Mouse (Mus musculus) monocyte, adult 5-6 weeks (primary cell): Measurements from ENCODE around the gene Kbtbd4. TPM values are rescaled to one million over a fixed set of nuclear protein-coding genes. Genes with fewer than 3 reads are reported as not detected.
A peak's percentile ranks its signal among the peaks of the same experiment; 100 is the strongest.

Source experiments
- ATAC-seq: fragments of 153-309, 156-312 bp; replicated peaks from 2 replicates; pipeline ENCODE4 v1.8.0; 2017; ENCODE audit warnings: mild to moderate bottlenecking; ENCODE audit not compliant: low TSS enrichment, insufficient number of reproducible peaks, severe bottlenecking, poor library complexity, low FRiP score
- total RNA-seq: library from RNA; stranded (forward); fragments of 200-1000, 200-491, 200-594 nt; gene quantifications from 3 replicates; pipeline ENCODE4 v1.2.3, GENCODE M21; 2017

Kbtbd4 gene
- total RNA-seq, 1 experiment from 2014 or later: 9.7 TPM

DNA sequence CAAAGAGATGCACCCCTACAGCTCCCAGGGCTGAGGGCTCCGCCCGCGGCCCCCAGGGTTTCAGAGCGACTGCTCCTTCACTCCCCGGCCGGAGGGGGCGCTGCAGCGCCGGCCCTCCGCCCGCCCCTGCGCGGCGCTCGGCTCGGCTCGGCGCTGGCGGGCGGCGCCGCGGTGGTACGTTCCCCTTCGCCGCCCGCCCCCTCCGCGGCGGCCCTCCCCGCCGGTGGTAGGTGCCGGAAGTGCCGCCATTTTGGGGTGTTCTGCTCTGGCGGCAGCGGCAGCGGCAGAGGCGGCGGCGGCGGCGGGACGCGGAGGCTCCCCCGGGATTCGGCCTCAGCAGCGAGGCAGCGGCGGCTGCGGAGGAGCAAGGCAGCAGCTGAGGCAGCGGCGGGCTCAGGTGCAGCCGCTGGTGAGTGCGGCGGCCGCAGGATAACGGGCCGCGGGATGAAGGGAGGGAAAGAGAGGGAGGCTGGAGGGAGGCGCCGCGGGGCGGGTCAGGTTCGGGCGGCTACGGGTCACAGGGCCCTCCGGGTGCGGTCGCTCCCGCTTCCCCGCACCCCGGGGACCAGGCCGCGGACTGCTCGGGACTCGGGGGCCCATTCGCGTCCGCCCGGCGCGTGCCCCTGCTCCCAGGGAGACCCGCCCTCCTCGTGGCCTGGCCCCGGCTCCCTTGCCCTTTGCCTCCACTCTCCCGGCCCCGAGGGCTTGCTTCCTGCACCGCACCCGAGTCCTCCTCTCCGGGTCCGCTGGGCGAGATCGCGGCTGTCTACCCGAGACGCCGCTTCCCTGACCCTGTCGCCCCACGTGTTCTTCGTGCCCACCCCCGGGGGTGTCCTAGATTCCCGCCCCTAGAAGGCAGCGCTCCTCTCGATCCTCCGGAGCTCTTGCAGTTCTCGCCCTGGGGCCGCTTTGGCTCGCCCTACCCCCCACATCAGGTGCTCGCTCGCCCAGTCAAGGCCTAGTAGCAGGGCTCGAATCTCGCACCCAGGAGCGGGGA lies 36.0 kb downstream of the Kbtbd4 start, which contains the start of gene Celf1:
TSS of gene Celf1 (plus strand) at position 150 of the 997 bp plus-strand sequence.
- peak; percentile 60 for ATAC-seq

DNA sequence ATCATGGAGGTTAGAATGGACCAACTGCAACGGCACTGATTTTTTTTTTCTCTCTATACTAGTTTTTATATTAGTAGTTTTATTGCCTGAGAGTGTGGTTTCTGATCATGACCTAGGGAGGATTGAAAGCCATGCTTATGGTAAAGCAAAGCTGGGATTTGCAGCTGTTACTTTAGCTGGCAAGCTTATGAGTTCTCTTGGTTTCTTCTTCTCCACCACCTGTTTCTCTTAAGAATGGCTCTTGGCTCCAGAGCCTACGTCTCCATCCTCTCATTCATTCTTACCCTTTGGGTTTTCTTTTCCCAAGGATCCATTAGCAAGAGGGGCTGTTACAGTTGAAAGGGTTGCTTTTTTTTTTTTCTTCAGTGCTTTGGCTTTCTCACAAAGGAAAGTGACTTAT lies 37.2 kb downstream of the Kbtbd4 start:
- ATAC-seq: no peak

- ATAC-seq: no peak
Measured at GRCm38 (mm10) chr2:90950149-90950548, 45.6 kb downstream of the Kbtbd4 start.

GRCm38 (mm10) chr2:90950582-90951194 lies 46.1 kb downstream of the Kbtbd4 start:
- no peak for ATAC-seq

GRCm38 (mm10) chr2:90953461-90953860 lies 48.9 kb downstream of the Kbtbd4 start:
- ATAC-seq: no peak

DNA sequence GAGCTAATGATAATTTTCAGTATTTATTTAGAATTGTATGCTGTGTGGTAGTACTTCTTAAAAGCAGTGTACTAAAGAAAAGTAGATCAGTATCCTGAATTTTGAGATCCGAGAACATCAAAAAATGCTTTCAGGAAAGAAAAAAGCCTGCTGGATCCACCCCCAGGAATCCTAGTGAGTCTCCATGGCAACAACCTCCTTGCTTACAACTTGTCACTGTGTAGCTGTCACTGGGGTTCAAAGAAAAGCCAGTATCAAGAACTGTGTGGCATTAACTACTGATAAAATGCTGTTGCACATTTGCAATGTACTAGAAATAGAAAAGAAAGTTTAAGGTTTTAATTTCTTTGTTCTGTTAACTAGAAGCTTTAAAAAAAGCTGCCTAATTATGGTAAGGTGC lies 51.5 kb downstream of the Kbtbd4 start:
- ATAC-seq: no peak

- no peak for ATAC-seq
Measured at GRCm38 (mm10) chr2:90958856-90959255, 54.3 kb downstream of the Kbtbd4 start.

GRCm38 (mm10) chr2:90960012-90960411 lies 55.5 kb downstream of the Kbtbd4 start:
- ATAC-seq: no peak

Other genes with a start within 250 kb of the Kbtbd4 start
- 14.9 to 37.4 TPM (median 36.5 TPM) in 3 replicates for gene Nup160, start 227.5 kb upstream of the Kbtbd4 start, total RNA-seq
- gene Fnbp4, start 159.4 kb upstream of the Kbtbd4 start, total RNA-seq: 190 to 295 TPM (median 209 TPM) in 3 replicates
- 0.38 TPM in 1 of 3 replicates, not detected in the others for gene Agbl2, start 122.0 kb upstream of the Kbtbd4 start, total RNA-seq
- 117 to 151 TPM (median 134 TPM) in 3 replicates for gene Mtch2, start 57.6 kb upstream of the Kbtbd4 start, total RNA-seq
- gene C1qtnf4, start 18.9 kb upstream of the Kbtbd4 start, total RNA-seq: not detected in 3 replicates
- 58.5 to 72.9 TPM (median 61.1 TPM) in 3 replicates for gene Ndufs3, start 87 bp downstream of the Kbtbd4 start, total RNA-seq
- 22.3 to 60.8 TPM (median 27.6 TPM) in 3 replicates for gene Celf1, start 35.6 kb downstream of the Kbtbd4 start, total RNA-seq
- 4.3 TPM in 1 of 3 replicates, not detected in the others for gene Rapsn, start 130.9 kb downstream of the Kbtbd4 start, total RNA-seq
- gene Psmc3, start 149.3 kb downstream of the Kbtbd4 start, total RNA-seq: 235 to 255 TPM (median 248 TPM) in 3 replicates
- gene Slc39a13, start 165.7 kb downstream of the Kbtbd4 start, total RNA-seq: 15.6 to 33.3 TPM (median 26.7 TPM) in 3 replicates
- gene Spi1, start 177.7 kb downstream of the Kbtbd4 start, total RNA-seq: 306 to 616 TPM (median 505 TPM) in 3 replicates
- 1.4 to 5.2 TPM (median 3.7 TPM) in 3 replicates for gene Mybpc3, start 213.4 kb downstream of the Kbtbd4 start, total RNA-seq